In genomic region chr11:107605694-107606093, GRCm38 (mm10) we compare ENCODE assay signal across 23 mouse cellular contexts.
"Had no signal": no experiment of that assay in that cellular context is flagged by ENCODE, and none has a peak within 500 bp of the region (broad histone marks: within the 10 kb centered on the region; RNA-seq: fewer than 3 reads in every experiment).

No protein-coding gene starts in this region.

- H3K4me3 ChIP-seq: gastrocnemius, adult 2 months; heart, adult 2 months; heart, embryonic 12.5 days; hindbrain, embryonic 10.5 days; hindbrain, embryonic 12.5 days; intestine, embryonic 15.5 days; layer of hippocampus, adult 2 months; left cerebral cortex, adult 2 months; limb, embryonic 10.5 days; limb, embryonic 12.5 days had no signal

- H3K9ac ChIP-seq: heart, embryonic 12.5 days; hindbrain, embryonic 12.5 days; hindbrain, embryonic 14.5 days; intestine, embryonic 15.5 days; limb, embryonic 12.5 days had no signal

- H3K9me3 ChIP-seq: heart, embryonic 12.5 days; hindbrain, embryonic 10.5 days; hindbrain, embryonic 12.5 days; intestine, embryonic 15.5 days; limb, embryonic 10.5 days; limb, embryonic 12.5 days had no signal

- H3K4me1 ChIP-seq: hindbrain, embryonic 10.5 days; hindbrain, embryonic 12.5 days; intestine, embryonic 15.5 days; limb, embryonic 10.5 days; limb, embryonic 12.5 days had no signal

- H3K27ac ChIP-seq: gastrocnemius, adult 2 months; heart, adult 2 months; hindbrain, embryonic 10.5 days; hindbrain, embryonic 12.5 days; hindbrain, embryonic 14.5 days; intestine, embryonic 15.5 days; layer of hippocampus, adult 2 months; left cerebral cortex, adult 2 months; limb, embryonic 10.5 days; limb, embryonic 12.5 days had no signal

- DNase-seq: gastrocnemius, adult 2 months; gastrocnemius, postnatal 10 days; gastrocnemius, postnatal 25 days; heart, postnatal 10 days; heart, postnatal 4 days; kidney, adult 18-20 months; kidney, adult 8-10 months; kidney, postnatal 10 days; kidney, postnatal 25 days; kidney, postnatal 4 days had no signal

- H3K27me3 ChIP-seq: heart, embryonic 12.5 days; hindbrain, embryonic 12.5 days; intestine, embryonic 15.5 days; limb, embryonic 12.5 days had no signal

- ATAC-seq: hindbrain, embryonic 16.5 days; inflammation-experienced regulatory T-cells, adult 6 months; intestine, embryonic 15.5 days; intestine, postnatal 0 days had no signal

- H3K4me2 ChIP-seq: heart, embryonic 12.5 days; hindbrain, embryonic 12.5 days; hindbrain, embryonic 14.5 days; intestine, embryonic 15.5 days; limb, embryonic 12.5 days had no signal
